Mouse (Mus musculus): ENCODE measurements around the gene Adcy10.

GRCm38 (mm10) chr1:165603218-165603617, 118.2 kb downstream of the Adcy10 start:
- TF ChIP-seq POLR2A (IDR thresholded peaks at IDR 0.05; ENCODE audit: borderline replicate concordance, extremely low read depth, insufficient read depth, insufficient read length, poor library complexity, severe bottlenecking) (no peak), CTCF (IDR thresholded peaks at IDR 0.05; ENCODE audit: borderline replicate concordance, extremely low read depth, insufficient read depth, insufficient read length) (no peak)
